Mouse (Mus musculus) erythroblast, adult 5-6 weeks (primary cell): ENCODE results near the gene Gpd1l. TPM values are rescaled to one million over a fixed set of nuclear protein-coding genes. Genes with fewer than 3 reads are reported as not detected.

Source experiments
- ATAC-seq: replicated peaks from 2 replicates; pipeline ENCODE4 v1.8.0; 2016; ENCODE audit warnings: moderate number of reproducible peaks, mild to moderate bottlenecking, moderate TSS enrichment, inconsistent platforms; ENCODE audit not compliant: poor library complexity, low FRiP score, severe bottlenecking
- total RNA-seq, 2 experiments: library from RNA; stranded (forward) in 1 of 2; stranded (reverse) in 1 of 2; fragments of 150-400 nt in 1 of 2; fragments of 200-764, 138-1000 nt in 1 of 2; gene quantifications; 2 replicates each; pipeline versions ENCODE4 v1.2.3 to v1.2.4; 2015 to 2017; ENCODE audit warnings: low replicate concordance in 2 of 2

Gpd1l gene
- total RNA-seq, 2 experiments from 2014 or later: 7.7 to 8.5 TPM

- ATAC-seq: no peak
These were observed 1.2 kb downstream of the Gpd1l start for GRCm38 (mm10) chr9:114932607-114933006.

GRCm38 (mm10) chr9:114930464-114931090, 3.2 kb downstream of the Gpd1l start:
- no peak for ATAC-seq

GRCm38 (mm10) chr9:114925571-114925970, 8.2 kb downstream of the Gpd1l start:
- ATAC-seq: no peak

- no peak for ATAC-seq
These were observed 8.7 kb downstream of the Gpd1l start for GRCm38 (mm10) chr9:114925039-114925438.

GRCm38 (mm10) chr9:114924511-114924910, 9.3 kb downstream of the Gpd1l start:
- ATAC-seq: no peak

- ATAC-seq: no peak
These were observed 11.6 kb downstream of the Gpd1l start for GRCm38 (mm10) chr9:114922209-114922608.

GRCm38 (mm10) chr9:114921352-114922081, 12.3 kb downstream of the Gpd1l start:
- ATAC-seq: no peak

GRCm38 (mm10) chr9:114920569-114920968, 13.2 kb downstream of the Gpd1l start:
- no peak for ATAC-seq

- ATAC-seq: no peak; the same call in 1 of the 2 replicates
These were observed 20.8 kb downstream of the Gpd1l start for GRCm38 (mm10) chr9:114912680-114913649.

GRCm38 (mm10) chr9:114907509-114907908, 26.3 kb downstream of the Gpd1l start:
- no peak for ATAC-seq

- ATAC-seq: no peak
These were observed 37.9 kb downstream of the Gpd1l start for GRCm38 (mm10) chr9:114895919-114896318.

GRCm38 (mm10) chr9:114892974-114893373, 40.8 kb downstream of the Gpd1l start:
- no peak for ATAC-seq

GRCm38 (mm10) chr9:114890377-114890776, 43.4 kb downstream of the Gpd1l start:
- ATAC-seq: no peak

- 0 out of 2 replicates have a peak, but pooled peaks have one; percentile 49 for ATAC-seq
These were observed 44.9 kb downstream of the Gpd1l start for GRCm38 (mm10) chr9:114888856-114889407.

GRCm38 (mm10) chr9:114887699-114888098, 46.1 kb downstream of the Gpd1l start:
- ATAC-seq: no peak

- no peak for ATAC-seq
These were observed 47.7 kb downstream of the Gpd1l start for GRCm38 (mm10) chr9:114885991-114886662.

GRCm38 (mm10) chr9:114885564-114885963, 48.2 kb downstream of the Gpd1l start:
- ATAC-seq: no peak

- no peak for ATAC-seq
These were observed 51.8 kb downstream of the Gpd1l start for GRCm38 (mm10) chr9:114881977-114882376.

- ATAC-seq: no peak
These were observed 78.5 kb downstream of the Gpd1l start for GRCm38 (mm10) chr9:114855327-114855726.
